Mouse (Mus musculus): ENCODE results near the gene Hexdc. TPM values are rescaled to one million over a fixed set of nuclear protein-coding genes. Genes with fewer than 3 reads are reported as not detected.

The Hexdc gene
- polyA plus RNA-seq (2012; ENCODE audit: low replicate concordance) = 8.8 and 18.1 TPM in 2 replicates

DNA sequence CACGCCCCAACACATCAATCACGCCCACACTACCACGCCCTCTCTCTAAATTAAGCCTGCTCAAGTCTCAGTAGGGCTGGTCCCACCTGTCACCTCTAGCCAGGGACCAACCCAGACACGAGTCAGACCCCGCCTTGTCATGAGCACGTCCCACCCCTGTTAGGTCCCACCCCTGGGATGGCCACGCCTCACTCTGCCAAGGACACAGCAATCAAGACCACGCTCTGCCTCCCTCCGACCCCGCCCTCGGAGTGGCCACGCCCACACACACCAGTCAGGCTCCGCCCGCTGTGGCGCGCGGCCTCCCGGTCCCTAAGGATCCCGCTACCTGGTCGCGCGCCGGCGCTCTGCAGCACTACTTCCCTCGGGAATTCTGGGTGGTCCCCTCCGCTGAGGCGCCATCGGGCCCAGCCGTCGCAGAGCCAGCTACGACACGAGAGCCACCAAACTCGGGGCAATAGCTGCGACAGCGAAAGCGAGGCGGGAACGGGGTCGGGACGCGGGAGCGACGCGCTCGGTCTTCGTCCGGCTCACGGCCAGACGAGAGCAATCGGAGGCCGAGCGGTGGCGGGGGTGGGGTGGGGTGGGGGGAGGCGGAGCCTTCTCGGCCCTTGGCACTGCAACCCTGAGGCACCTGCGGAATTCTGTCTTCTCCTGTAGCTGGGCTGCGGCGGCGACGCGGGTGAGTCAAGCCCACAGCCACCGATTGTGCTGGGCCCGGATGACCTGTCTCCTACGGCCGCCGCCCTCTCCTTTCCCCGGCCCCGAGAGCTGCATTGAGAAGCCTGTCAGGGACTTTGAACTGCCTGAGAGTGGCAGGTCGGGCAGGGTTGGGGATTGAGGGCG, at the start of gene Hexdc, which contains the start of gene Ogfod3:
Hexdc (plus strand) TSS at position 273 of the 846 bp plus-strand sequence.
Ogfod3 (minus strand) TSS at position 551 of the 846 bp plus-strand sequence.

DNA sequence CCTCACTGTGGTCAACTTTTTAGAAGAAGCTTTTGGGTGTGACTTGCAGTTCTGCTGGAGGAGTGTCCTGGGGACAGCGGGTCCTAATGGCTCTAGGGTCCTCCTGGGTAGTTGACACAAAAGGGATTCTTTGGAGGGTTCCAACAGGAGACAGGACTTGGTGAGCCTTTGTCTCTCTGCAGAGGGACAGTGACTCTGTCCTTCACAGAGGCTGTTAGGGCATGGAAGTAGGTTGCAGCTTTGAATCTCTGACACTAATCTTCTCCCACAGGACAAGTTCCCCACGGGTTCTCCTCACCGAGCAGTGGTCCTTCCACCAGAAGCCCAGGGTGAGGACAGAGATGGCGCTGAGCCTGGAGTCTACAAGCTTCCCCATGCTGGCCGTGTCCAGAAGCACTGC, 44.3 kb upstream of the Hexdc start, which contains the start of gene Uts2r:
Uts2r (plus strand) TSS at position 301 of the 400 bp plus-strand sequence.

DNA sequence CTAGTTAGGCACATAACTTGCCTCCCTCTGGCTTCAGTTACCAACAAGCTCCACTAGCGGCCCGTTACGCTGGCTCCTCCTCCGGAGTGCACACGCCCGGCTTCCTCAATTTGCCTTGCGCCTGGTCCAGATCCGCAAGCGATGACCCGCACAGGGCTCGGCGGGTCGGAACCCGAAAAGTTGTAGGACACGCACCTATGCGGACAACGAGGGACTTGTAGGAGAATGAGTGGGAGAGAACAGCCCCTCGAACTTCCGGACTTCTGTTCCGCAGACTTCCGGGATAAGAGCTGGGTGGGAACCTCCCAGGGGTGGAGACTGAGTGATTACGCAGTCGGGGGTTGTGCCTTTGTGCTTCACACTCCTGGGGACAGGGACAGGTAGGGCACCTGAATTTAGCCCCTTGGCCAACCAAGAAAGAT, 24.8 kb downstream of the Hexdc start, which contains the start of gene Cybc1:
Cybc1 (minus strand) TSS at position 305 of the 422 bp plus-strand sequence.

DNA sequence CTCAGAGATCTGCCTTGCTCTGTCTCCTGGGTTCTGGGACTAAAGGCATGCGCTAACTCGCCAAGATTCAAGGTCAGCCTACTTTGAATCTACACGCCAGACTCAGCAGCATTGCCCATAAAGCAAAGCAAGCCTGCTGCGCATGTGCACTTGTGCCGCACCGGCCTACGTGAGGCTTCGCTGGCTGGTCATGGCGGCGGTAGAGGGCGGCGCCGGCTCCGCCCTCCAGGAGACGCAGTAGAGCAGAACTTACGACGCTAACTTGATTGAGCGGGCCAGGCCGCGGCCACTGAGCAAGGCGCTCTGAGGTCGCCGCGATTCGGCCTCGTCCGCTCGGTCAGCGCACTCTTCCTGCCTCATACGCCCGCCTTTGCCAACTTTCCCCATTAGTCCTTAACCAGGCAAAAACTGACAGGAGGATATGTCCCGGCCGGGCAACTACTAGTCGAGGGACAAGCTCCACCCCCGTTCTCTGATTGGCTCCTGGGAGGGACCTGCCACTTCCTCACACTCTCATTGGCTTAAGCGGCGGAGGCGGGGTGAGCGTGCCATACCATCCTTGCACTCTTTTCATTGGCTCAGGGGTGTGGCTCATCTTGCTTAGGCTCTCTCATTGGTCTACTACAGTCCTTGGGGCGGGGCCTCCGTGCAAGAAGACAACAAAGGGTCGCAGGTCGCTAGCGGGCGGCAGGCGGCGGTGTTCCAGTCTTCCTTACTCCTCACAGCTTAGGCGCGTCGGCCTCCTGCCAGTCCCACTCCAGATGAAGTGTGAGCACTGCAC, 32.5 kb downstream of the Hexdc start, which contains the start of gene Narf:
Narf (plus strand) TSS at position 690 of the 781 bp plus-strand sequence.

DNA sequence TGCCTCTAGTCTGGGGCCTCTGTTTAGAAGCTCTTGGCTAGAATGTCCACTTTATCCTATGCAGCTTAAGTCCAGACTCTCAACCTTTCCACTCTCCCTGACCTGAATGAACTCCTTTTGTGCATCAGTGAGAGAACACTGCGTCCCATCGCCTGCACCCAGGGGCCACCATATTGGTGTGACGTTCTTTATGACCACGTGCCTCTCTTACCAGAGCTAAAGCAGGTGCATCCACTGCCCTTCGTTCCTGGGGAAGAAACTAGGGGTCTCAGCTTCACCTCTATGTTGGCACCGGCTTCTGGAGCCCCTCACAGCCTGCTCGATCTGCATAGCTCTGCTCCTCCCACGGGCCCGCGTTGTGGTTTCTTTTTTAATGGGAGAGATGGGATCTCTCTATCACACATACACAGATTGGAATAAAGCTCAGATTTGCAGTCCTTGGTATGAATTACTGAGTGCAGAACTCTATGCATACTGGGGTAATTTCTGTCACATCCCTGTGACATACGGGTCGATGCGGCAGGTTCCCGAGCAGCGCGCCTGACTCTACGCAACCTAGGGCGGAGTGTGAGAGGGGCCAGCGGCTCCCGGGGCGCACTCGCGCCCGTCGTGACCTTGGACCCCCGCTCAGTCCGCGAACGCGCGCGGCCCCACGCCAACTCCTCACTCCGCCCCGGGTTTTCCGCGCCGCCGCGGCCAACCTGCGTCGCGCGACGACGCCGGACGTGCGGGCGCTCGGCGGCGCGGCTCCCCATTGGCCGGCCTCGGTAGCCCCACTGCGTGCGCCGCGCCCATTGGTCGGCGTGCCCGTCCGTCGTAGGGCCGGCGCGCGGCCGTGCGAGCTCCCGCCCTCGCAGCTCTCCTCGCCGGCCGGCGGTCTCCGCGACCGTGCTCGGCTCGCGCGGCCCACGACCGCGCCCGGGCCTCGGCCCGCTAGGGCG, 55.2 kb downstream of the Hexdc start, which contains the start of gene Foxk2:
Foxk2 (plus strand) TSS at position 831 of the 941 bp plus-strand sequence.

Other genes starting within 250 kb of the Hexdc start
- 96.2 and 114 TPM in 2 replicates for gene Csnk1d, start 213.1 kb upstream of the Hexdc start, polyA plus RNA-seq (2012; ENCODE audit: low replicate concordance)
- gene Cd7, start 165.0 kb upstream of the Hexdc start, polyA plus RNA-seq (2012; ENCODE audit: low replicate concordance) = 34.8 and 96.3 TPM in 2 replicates
- gene Sectm1b, start 140.9 kb upstream of the Hexdc start, polyA plus RNA-seq (2012; ENCODE audit: low replicate concordance) = 0.05 TPM in 1 of 2 replicates, not detected in the other
- 0.35 TPM in 1 of 2 replicates, not detected in the other for gene Sectm1a, start 123.2 kb upstream of the Hexdc start, polyA plus RNA-seq (2012; ENCODE audit: low replicate concordance)
- gene Tex19.2, start 85.8 kb upstream of the Hexdc start, polyA plus RNA-seq (2012; ENCODE audit: low replicate concordance) = not detected in 2 replicates
- gene Tex19.1, start 58.3 kb upstream of the Hexdc start, polyA plus RNA-seq (2012; ENCODE audit: low replicate concordance) = not detected in 2 replicates
- not detected in 2 replicates for gene Uts2r, start 44.2 kb upstream of the Hexdc start, polyA plus RNA-seq (2012; ENCODE audit: low replicate concordance)
- 7.4 and 9.2 TPM in 2 replicates for gene Ogfod3, start 278 bp downstream of the Hexdc start, polyA plus RNA-seq (2012; ENCODE audit: low replicate concordance)
- 39.1 and 54.6 TPM in 2 replicates for gene Cybc1, start 24.9 kb downstream of the Hexdc start, polyA plus RNA-seq (2012; ENCODE audit: low replicate concordance)
- 2.8 and 9.0 TPM in 2 replicates for gene Narf, start 32.8 kb downstream of the Hexdc start, polyA plus RNA-seq (2012; ENCODE audit: low replicate concordance)
- gene Foxk2, start 55.6 kb downstream of the Hexdc start, polyA plus RNA-seq (2012; ENCODE audit: low replicate concordance) = 17.4 and 25.8 TPM in 2 replicates
- gene Wdr45b, start 150.0 kb downstream of the Hexdc start, polyA plus RNA-seq (2012; ENCODE audit: low replicate concordance) = 10.8 and 17.9 TPM in 2 replicates
- gene Rab40b, start 183.8 kb downstream of the Hexdc start, polyA plus RNA-seq (2012; ENCODE audit: low replicate concordance) = not detected in 2 replicates
- gene Fn3krp, start 217.0 kb downstream of the Hexdc start, polyA plus RNA-seq (2012; ENCODE audit: low replicate concordance) = 3.9 and 8.1 TPM in 2 replicates
- gene Fn3k, start 230.5 kb downstream of the Hexdc start, polyA plus RNA-seq (2012; ENCODE audit: low replicate concordance) = 0.13 and 4.7 TPM in 2 replicates
- 4.0 and 4.1 TPM in 2 replicates for gene Tbcd, start 247.5 kb downstream of the Hexdc start, polyA plus RNA-seq (2012; ENCODE audit: low replicate concordance)